Mouse (Mus musculus) erythroblast, embryonic 14.5 days (primary cell): ENCODE measurements around the gene Cntf.

Experiments
- GATA1 ChIP-seq: IDR thresholded peaks from 2 replicates; pipeline ENCODE4 v1.6.1; 2012; ENCODE audit warnings: low read length, inconsistent platforms, mixed read lengths
- TAL1 ChIP-seq: IDR thresholded peaks from 3 replicates; pipeline ENCODE4 v1.6.1; 2012; ENCODE audit warnings: low read length, inconsistent platforms, mixed read lengths

GRCm38 (mm10) chr19:12795511-12796327 lies 30.3 kb upstream of the Cntf start, which contains the start of the genes Zfp91 and Lpxn:
- TF ChIP-seq TAL1 (no peak), GATA1 (no peak; the same call in 1 of the 2 replicates)
